Mouse (Mus musculus) CH12.LX (cell line): ENCODE results near the gene Pum2. TPM values are rescaled to one million over a fixed set of nuclear protein-coding genes. Genes with fewer than 3 reads are reported as not detected.

Source experiments
- DNase-seq: peaks from one replicate; pipeline ENCODE4 v3.0.0-alpha.2; 2013; ENCODE audit errors: extremely low read depth
- H3K27ac ChIP-seq: 2 replicates; pipeline ENCODE4 v1.5.1; 2012; ENCODE audit warnings: low read depth, mild to moderate bottlenecking, control low read depth, moderate library complexity; ENCODE audit not compliant: insufficient read depth
- H3K27me3 ChIP-seq: replicated peaks from 2 replicates; pipeline ENCODE3; 2012; ENCODE audit warnings: inconsistent platforms
- H3K36me3 ChIP-seq, 2 experiments: replicated peaks in 1 of 2; 2 replicates each; pipeline versions ENCODE3 to v1.6.1; 2012; ENCODE audit warnings: inconsistent platforms in 1 of 2, low read length in 1 of 2, mild to moderate bottlenecking in 1 of 2, mixed read lengths in 1 of 2, moderate library complexity in 1 of 2; ENCODE audit not compliant: control insufficient read depth in 1 of 2, insufficient read depth in 1 of 2
- H3K4me1 ChIP-seq, 2 experiments: 2 replicates each; pipeline ENCODE4 v1.6.1; 2012; ENCODE audit warnings: inconsistent platforms in 1 of 2, moderate library complexity in 1 of 2; ENCODE audit not compliant: insufficient read depth in 2 of 2, control insufficient read depth in 1 of 2
- H3K4me2 ChIP-seq: 2 replicates; pipeline ENCODE4 v1.6.1; 2012; ENCODE audit warnings: low read depth, mild to moderate bottlenecking, control low read depth; ENCODE audit not compliant: poor library complexity, insufficient read depth, severe bottlenecking
- H3K4me3 ChIP-seq, 3 experiments: fragments of 150-350 bp in 1 of 3; sonication (generic) in 1 of 3; replicated peaks in 1 of 3; 2 replicates each; pipeline versions ENCODE3 to v1.5.1; 2011 to 2012; ENCODE audit warnings: low read depth in 2 of 3, low read length in 2 of 3, mild to moderate bottlenecking in 2 of 3, moderate library complexity in 2 of 3, control low read depth in 1 of 3, improper control_type of control experiment in 1 of 3, inconsistent platforms in 1 of 3, mixed read lengths in 1 of 3; ENCODE audit not compliant: poor library complexity in 1 of 3
- H3K79me2 ChIP-seq: replicated peaks from 2 replicates; pipeline ENCODE4 v1.6.1; 2012; ENCODE audit warnings: mild to moderate bottlenecking, moderate library complexity; ENCODE audit not compliant: control insufficient read depth, poor library complexity, insufficient read depth, severe bottlenecking; ENCODE audit errors: extremely low read depth
- H3K9ac ChIP-seq: 2 replicates; pipeline ENCODE4 v1.6.1; 2012; ENCODE audit warnings: low read depth, mild to moderate bottlenecking, control low read depth, moderate library complexity; ENCODE audit not compliant: insufficient read depth
- H3K9me3 ChIP-seq: replicated peaks from 2 replicates; pipeline ENCODE3; 2012; ENCODE audit warnings: low read length, inconsistent platforms, mixed read lengths
- BHLHE40 ChIP-seq: IDR thresholded peaks from 2 replicates; pipeline ENCODE4 v1.6.1; 2011; ENCODE audit warnings: mild to moderate bottlenecking, low read depth, low read length, improper control_type of control experiment
- CHD1 ChIP-seq: IDR thresholded peaks from 2 replicates; pipeline ENCODE4 v1.6.1; 2012; ENCODE audit warnings: low read depth, low read length, improper control_type of control experiment, inconsistent platforms
- CHD2 ChIP-seq: IDR thresholded peaks from 2 replicates; pipeline ENCODE4 v1.6.1; 2011; ENCODE audit warnings: low read length, improper control_type of control experiment
- E2F4 ChIP-seq: IDR thresholded peaks from 2 replicates; pipeline ENCODE4 v1.6.1; 2011; ENCODE audit warnings: low read depth, low read length, improper control_type of control experiment; ENCODE audit not compliant: insufficient replicate concordance
- ELF1 ChIP-seq: IDR thresholded peaks from 2 replicates; pipeline ENCODE4 v1.6.1; 2014; ENCODE audit warnings: low read depth, mild to moderate bottlenecking, inconsistent platforms, low read length, improper control_type of control experiment
- EP300 ChIP-seq: IDR thresholded peaks from 2 replicates; pipeline ENCODE4 v1.6.1; 2011; ENCODE audit warnings: low read length, improper control_type of control experiment
- GABPA ChIP-seq: IDR thresholded peaks from 2 replicates; pipeline ENCODE4 v1.6.1; 2012; ENCODE audit warnings: low read depth, low read length, improper control_type of control experiment, inconsistent platforms; ENCODE audit not compliant: insufficient replicate concordance
- HCFC1 ChIP-seq: IDR thresholded peaks from 2 replicates; pipeline ENCODE4 v1.6.1; 2012; ENCODE audit warnings: low read depth, mild to moderate bottlenecking, inconsistent platforms, low read length, improper control_type of control experiment
- JUND ChIP-seq: conservative IDR thresholded peaks from 2 replicates; pipeline ENCODE4 v1.6.1; 2011; ENCODE audit warnings: low read depth, low read length, improper control_type of control experiment
- KAT2A ChIP-seq: IDR thresholded peaks from 2 replicates; pipeline ENCODE4 v1.6.1; 2012; ENCODE audit warnings: low read length, improper control_type of control experiment, inconsistent platforms; ENCODE audit not compliant: insufficient replicate concordance
- MAFK ChIP-seq: IDR thresholded peaks from 2 replicates; pipeline ENCODE4 v1.6.1; 2011; ENCODE audit warnings: low read length, improper control_type of control experiment; ENCODE audit not compliant: insufficient replicate concordance
- MAZ ChIP-seq: IDR thresholded peaks from 2 replicates; pipeline ENCODE4 v1.6.1; 2012; ENCODE audit warnings: low read depth, mild to moderate bottlenecking, inconsistent platforms, low read length, improper control_type of control experiment, moderate library complexity
- MXI1 ChIP-seq: IDR thresholded peaks from 2 replicates; pipeline ENCODE4 v1.6.1; 2011; ENCODE audit warnings: mild to moderate bottlenecking, low read depth, low read length, improper control_type of control experiment
- MYC ChIP-seq: IDR thresholded peaks from 2 replicates; pipeline ENCODE4 v1.6.1; 2011; ENCODE audit warnings: low read depth, mild to moderate bottlenecking, improper control_type of control experiment, low read length
- NELFE ChIP-seq: IDR thresholded peaks from 2 replicates; pipeline ENCODE4 v1.6.1; 2011; ENCODE audit warnings: low read depth, low read length, improper control_type of control experiment
- NRF1 ChIP-seq: IDR thresholded peaks from 2 replicates; pipeline ENCODE4 v1.6.1; 2014; ENCODE audit warnings: low read depth, mild to moderate bottlenecking, inconsistent platforms, low read length, improper control_type of control experiment, moderate library complexity
- POLR2AphosphoS2 ChIP-seq: IDR thresholded peaks from 2 replicates; pipeline ENCODE4 v1.6.1; 2011; ENCODE audit warnings: low read depth, low read length, improper control_type of control experiment
- RAD21 ChIP-seq: IDR thresholded peaks from 2 replicates; pipeline ENCODE4 v1.6.1; 2011; ENCODE audit warnings: low read depth, mild to moderate bottlenecking, low read length, improper control_type of control experiment, moderate library complexity
- RCOR1 ChIP-seq: conservative IDR thresholded peaks from 2 replicates; pipeline ENCODE4 v1.6.1; 2012; ENCODE audit warnings: low read depth, mild to moderate bottlenecking, inconsistent platforms, low read length, improper control_type of control experiment
- SIN3A ChIP-seq: IDR thresholded peaks from 2 replicates; pipeline ENCODE4 v1.6.1; 2012; ENCODE audit warnings: low read length, improper control_type of control experiment, inconsistent platforms
- TBP ChIP-seq: conservative IDR thresholded peaks from 2 replicates; pipeline ENCODE4 v1.6.1; 2011; ENCODE audit warnings: low read depth, low read length, improper control_type of control experiment
- TCF12 ChIP-seq: IDR thresholded peaks from 2 replicates; pipeline ENCODE4 v1.6.1; 2014; ENCODE audit warnings: low read depth, mild to moderate bottlenecking, inconsistent platforms, low read length, improper control_type of control experiment
- UBTF ChIP-seq: IDR thresholded peaks from 2 replicates; pipeline ENCODE4 v1.6.1; 2012; ENCODE audit warnings: low read depth, mild to moderate bottlenecking, inconsistent platforms, low read length, improper control_type of control experiment, moderate library complexity
- ZC3H11A ChIP-seq: IDR thresholded peaks from 2 replicates; pipeline ENCODE4 v1.6.1; 2012; ENCODE audit warnings: low read depth, mild to moderate bottlenecking, inconsistent platforms, low read length, improper control_type of control experiment
- ZKSCAN1 ChIP-seq: IDR thresholded peaks from 2 replicates; pipeline ENCODE4 v1.6.1; 2012; ENCODE audit warnings: low read depth, inconsistent platforms, low read length, improper control_type of control experiment, borderline replicate concordance
- ZMIZ1 ChIP-seq: IDR thresholded peaks from 2 replicates; pipeline ENCODE4 v1.6.1; 2012; ENCODE audit warnings: low read depth, mild to moderate bottlenecking, inconsistent platforms, low read length, improper control_type of control experiment
- ZNF384 ChIP-seq: IDR thresholded peaks from 2 replicates; pipeline ENCODE4 v1.6.1; 2012; ENCODE audit warnings: low read depth, low read length, improper control_type of control experiment, inconsistent platforms
- dilution Hi-C: fragments of 300-500 bp; cut with MboI; formaldehyde crosslinking; loops from 2 replicates; pipeline ENCODE4 v1.14.3; 2020; ENCODE audit warnings: low sequenced_read_pairs; ENCODE audit not compliant: extremely low pct_unique_long_range_greater_than_20kb, extremely low pct_ligation_motif_present
- in situ Hi-C: fragments of 300-500 bp; cut with MboI; formaldehyde crosslinking; loops from 3 replicates; pipeline ENCODE4 v1.14.3; 2019; ENCODE audit warnings: low sequenced_read_pairs, low pct_ligation_motif_present, low pct_unique_long_range_greater_than_20kb, mixed read lengths
- polyA plus RNA-seq: library from polyadenylated mRNA; unstranded; fragments of >175 nt; gene quantifications from 2 replicates; pipeline ENCODE4 v1.2.1, GENCODE M21; 2012; ENCODE audit warnings: low read depth; ENCODE audit not compliant: insufficient read length
- total RNA-seq, 2 experiments: library from RNA; depleted of rRNA; stranded (reverse); fragments of 300-350 nt in 1 of 2; fragments of >200 nt in 1 of 2; gene quantifications; 2 replicates each; pipeline ENCODE4 v1.2.3; 2012 to 2014

The Pum2 gene
- total and polyA plus RNA-seq, 3 experiments, result 52.9 to 90.2 (median 62.7) TPM

DNA sequence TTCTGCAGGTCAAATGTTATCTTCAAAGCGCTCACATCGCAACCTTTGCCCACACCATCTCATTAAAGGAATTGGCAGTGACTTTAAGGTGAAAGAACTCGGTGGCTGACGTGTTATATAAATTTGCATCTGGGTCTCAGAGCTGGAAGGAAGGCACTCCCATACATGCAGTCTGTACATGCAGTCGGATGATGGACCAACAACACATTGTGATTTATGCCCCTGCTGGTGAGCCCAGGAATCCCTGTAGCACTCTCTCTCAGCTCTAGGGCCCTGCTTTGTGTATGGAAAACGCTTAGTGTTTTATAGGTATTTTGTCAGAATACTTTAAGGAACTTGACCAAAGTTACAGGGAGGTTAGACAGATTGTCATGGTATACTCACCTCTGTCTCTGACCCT is 86.6 kb downstream of the Pum2 start:
- H3K79me2 ChIP-seq, result no peaks in the 10 kb centered on the region
- in situ Hi-C loops, result no loop called here
- H3K4me1 ChIP-seq, result no peaks in the 10 kb centered on the region
- dilution Hi-C loops, result no loop called here
- no peak overlapping the region for H3K27ac ChIP-seq
- no peak overlapping the region for H3K9ac ChIP-seq
- peaks cover 6% of the 10 kb centered on the region for H3K9me3 ChIP-seq
- H3K4me3 ChIP-seq, result no peak overlapping the region
- TF ChIP-seq CHD1 (no peak), GABPA (no peak), SIN3A (no peak), KAT2A (no peak), ZNF384 (no peak), ELF1 (no peak), POLR2AphosphoS2 (no peak), ZC3H11A (no peak), E2F4 (no peak), HCFC1 (no peak), CHD2 (no peak), NRF1 (no peak), RCOR1 (no peak), RAD21 (no peak), MAZ (no peak), TBP (no peak), MAFK (no peak), JUND (no peak)
- DNase-seq, result no peak
- no peak overlapping the region for H3K4me2 ChIP-seq
- peaks cover 0 to 21% of the 10 kb centered on the region in 2 experiments for H3K36me3 ChIP-seq
- H3K27me3 ChIP-seq, result no peaks in the 10 kb centered on the region

DNA sequence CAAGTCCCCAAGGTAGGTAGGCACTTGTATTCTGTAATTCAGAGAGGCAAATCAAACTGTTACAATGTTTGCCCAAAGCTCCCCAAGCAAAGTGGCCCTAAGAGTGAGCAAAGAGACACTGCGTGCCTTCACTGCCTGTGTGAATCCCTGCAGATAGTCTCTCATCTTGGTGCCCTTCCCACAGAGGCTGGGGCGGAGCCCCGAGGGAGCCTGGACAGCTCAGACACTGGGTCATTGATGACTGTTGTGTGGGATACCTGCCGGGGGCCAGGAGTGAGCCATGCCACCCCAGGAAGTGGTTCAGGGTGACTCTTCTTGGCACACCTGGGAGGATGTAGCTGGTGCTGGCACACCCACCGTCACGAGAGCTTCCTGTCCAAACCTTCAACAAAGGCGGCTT is 87.1 kb downstream of the Pum2 start:
- no peak overlapping the region for H3K4me2 ChIP-seq
- in situ Hi-C loops (no loop called here), dilution Hi-C loops (no loop called here)
- no peak overlapping the region for H3K27ac ChIP-seq
- TF ChIP-seq MXI1 (no peak), UBTF (no peak), CHD2 (no peak), RCOR1 (no peak), MAZ (no peak), BHLHE40 (no peak), JUND (no peak), NRF1 (no peak), SIN3A (no peak), MYC (no peak), ZKSCAN1 (no peak), EP300 (no peak), NELFE (no peak), MAFK (no peak), ZNF384 (no peak), KAT2A (no peak), TCF12 (no peak), ZMIZ1 (no peak)
- H3K4me1 ChIP-seq, result no peaks in the 10 kb centered on the region
- H3K9me3 ChIP-seq, result peaks cover 6% of the 10 kb centered on the region
- H3K27me3 ChIP-seq, result no peaks in the 10 kb centered on the region
- no peak for DNase-seq
- H3K4me3 ChIP-seq, result no peak overlapping the region
- no peak overlapping the region for H3K9ac ChIP-seq
- H3K79me2 ChIP-seq, result no peaks in the 10 kb centered on the region
- H3K36me3 ChIP-seq, result peaks cover 0 to 18% of the 10 kb centered on the region in 2 experiments
